Mouse (Mus musculus): ENCODE results near the gene Bcr. TPM values are rescaled to one million over a fixed set of nuclear protein-coding genes. Genes with fewer than 3 reads are reported as not detected.
"Not testable (repeated sequence)": the region's sequence is repeated elsewhere in the genome, so short reads cannot be mapped to it uniquely, and the experiment has no call there.

The Bcr gene
- polyA plus RNA-seq, 1 experiment from 2014 or later: 15.7 TPM

- Histone ChIP-seq H3K9ac (replicated peaks) (peak within 1 kb of the TSS; percentile 48), H3K4me2 (replicated peaks) (peak within 1 kb of the TSS; percentile 74), H3K27ac (replicated peaks) (peak within 1 kb of the TSS; percentile 60), H3K4me3 (peak within 1 kb of the TSS; percentile 43), H3K27me3 (no peaks in the 10 kb centered on the region), H3K4me1 (peaks cover 30% of the 10 kb centered on the region), H3K36me3 (no peaks in the 10 kb centered on the region), H3K9me3 (no peaks in the 10 kb centered on the region)
- WGBS: under 1% methylated on average over 36 of the region's 36 CpGs
- ATAC-seq (replicated peaks): peak; percentile 92
These were observed 23.5 kb upstream of the Bcr start, which contains the start of gene Rab36 for GRCm38 (mm10) chr10:75036883-75037379. Gene Rab36 (plus strand): TSS chr10:75037058.

GRCm38 (mm10) chr10:75042060-75042459 is 18.3 kb upstream of the Bcr start:
- 13% methylated on average over 1 of the region's 1 CpGs for WGBS

GRCm38 (mm10) chr10:75044459-75044858 is 15.9 kb upstream of the Bcr start:
- 46% methylated on average over 7 of the region's 7 CpGs for WGBS
- H3K4me1 ChIP-seq: no peaks in the 10 kb centered on the region
- no peaks in the 10 kb centered on the region for H3K27me3 ChIP-seq
- no peak overlapping the region for H3K27ac ChIP-seq (replicated peaks)
- no peaks in the 10 kb centered on the region for H3K9me3 ChIP-seq
- H3K4me3 ChIP-seq: no peak overlapping the region
- H3K36me3 ChIP-seq: no peaks in the 10 kb centered on the region
- no peak overlapping the region for H3K4me2 ChIP-seq (replicated peaks)
- ATAC-seq (replicated peaks): no peak
- no peak overlapping the region for H3K9ac ChIP-seq (replicated peaks)

More at GRCm38 (mm10) chr10:75042060-75042459, 18.3 kb upstream of the Bcr start:
- not testable (repeated sequence) for H3K4me2 ChIP-seq (replicated peaks); H3K27ac ChIP-seq (replicated peaks); H3K9ac ChIP-seq (replicated peaks); H3K9me3 ChIP-seq; ATAC-seq (replicated peaks); H3K4me1 ChIP-seq; H3K4me3 ChIP-seq; H3K36me3 ChIP-seq; H3K27me3 ChIP-seq

GRCm38 (mm10) chr10:75045831-75046230 is 14.6 kb upstream of the Bcr start:
- 92% methylated on average over 15 of the region's 15 CpGs for WGBS
- no peak overlapping the region for H3K27ac ChIP-seq (replicated peaks)
- H3K27me3 ChIP-seq: no peaks in the 10 kb centered on the region
- no peaks in the 10 kb centered on the region for H3K4me1 ChIP-seq
- ATAC-seq (replicated peaks): no peak
- H3K4me3 ChIP-seq: no peak overlapping the region
- no peak overlapping the region for H3K4me2 ChIP-seq (replicated peaks)
- H3K36me3 ChIP-seq: no peaks in the 10 kb centered on the region
- no peak overlapping the region for H3K9ac ChIP-seq (replicated peaks)
- no peaks in the 10 kb centered on the region for H3K9me3 ChIP-seq

- Histone ChIP-seq H3K9ac (replicated peaks) (no peak overlapping the region), H3K9me3 (no peaks in the 10 kb centered on the region), H3K27ac (replicated peaks) (no peak overlapping the region), H3K27me3 (no peaks in the 10 kb centered on the region), H3K36me3 (no peaks in the 10 kb centered on the region), H3K4me3 (no peak overlapping the region), H3K4me1 (no peaks in the 10 kb centered on the region), H3K4me2 (replicated peaks) (no peak overlapping the region)
- ATAC-seq (replicated peaks): no peak
- 92% methylated on average over 7 of the region's 7 CpGs for WGBS
These were observed 11.7 kb upstream of the Bcr start for GRCm38 (mm10) chr10:75048711-75049110.

GRCm38 (mm10) chr10:75051364-75052074 is 8.9 kb upstream of the Bcr start:
- no peaks in the 10 kb centered on the region for H3K36me3 ChIP-seq
- WGBS: 92% methylated on average over 21 of the region's 21 CpGs
- H3K4me1 ChIP-seq: peaks cover 5% of the 10 kb centered on the region
- no peaks in the 10 kb centered on the region for H3K9me3 ChIP-seq
- no peaks in the 10 kb centered on the region for H3K27me3 ChIP-seq
- no peak for ATAC-seq (replicated peaks)
- no peak overlapping the region for H3K9ac ChIP-seq (replicated peaks)
- H3K4me2 ChIP-seq (replicated peaks): no peak overlapping the region
- no peak overlapping the region for H3K4me3 ChIP-seq
- no peak overlapping the region for H3K27ac ChIP-seq (replicated peaks)

- WGBS: 87% methylated on average over 8 of the region's 8 CpGs
- ATAC-seq (replicated peaks): no peak
- Histone ChIP-seq H3K27me3 (no peaks in the 10 kb centered on the region), H3K36me3 (no peaks in the 10 kb centered on the region), H3K4me2 (replicated peaks) (no peak overlapping the region), H3K27ac (replicated peaks) (no peak overlapping the region), H3K9ac (replicated peaks) (no peak overlapping the region), H3K4me1 (peaks cover 6% of the 10 kb centered on the region), H3K9me3 (no peaks in the 10 kb centered on the region), H3K4me3 (no peak overlapping the region)
These were observed 7.5 kb upstream of the Bcr start for GRCm38 (mm10) chr10:75052902-75053301.

- Histone ChIP-seq H3K4me2 (replicated peaks) (no peak overlapping the region), H3K27me3 (no peaks in the 10 kb centered on the region), H3K9ac (replicated peaks) (no peak overlapping the region), H3K4me3 (no peak overlapping the region), H3K27ac (replicated peaks) (no peak overlapping the region), H3K4me1 (peaks cover 7% of the 10 kb centered on the region), H3K36me3 (no peaks in the 10 kb centered on the region), H3K9me3 (no peaks in the 10 kb centered on the region)
- no peak for ATAC-seq (replicated peaks)
- 87% methylated on average over 4 of the region's 4 CpGs for WGBS
These were observed 6.7 kb upstream of the Bcr start for GRCm38 (mm10) chr10:75053655-75054054.

- ATAC-seq (replicated peaks): no peak
- Histone ChIP-seq H3K36me3 (no peaks in the 10 kb centered on the region), H3K9ac (replicated peaks) (no peak overlapping the region), H3K4me3 (no peak overlapping the region), H3K27ac (replicated peaks) (no peak overlapping the region), H3K9me3 (no peaks in the 10 kb centered on the region), H3K27me3 (no peaks in the 10 kb centered on the region), H3K4me1 (peaks cover 10% of the 10 kb centered on the region), H3K4me2 (replicated peaks) (no peak overlapping the region)
- 79% methylated on average over 6 of the region's 6 CpGs for WGBS
These were observed 6.3 kb upstream of the Bcr start for GRCm38 (mm10) chr10:75054125-75054524.

- H3K9me3 ChIP-seq: no peaks in the 10 kb centered on the region
- H3K4me2 ChIP-seq (replicated peaks): no peak overlapping the region
- no peaks in the 10 kb centered on the region for H3K36me3 ChIP-seq
- H3K4me3 ChIP-seq: no peak overlapping the region
- no peaks in the 10 kb centered on the region for H3K27me3 ChIP-seq
- no peak overlapping the region for H3K9ac ChIP-seq (replicated peaks)
- H3K27ac ChIP-seq (replicated peaks): no peak overlapping the region
- H3K4me1 ChIP-seq: peaks cover 20% of the 10 kb centered on the region
- no peak for ATAC-seq (replicated peaks)
- 79% methylated on average over 5 of the region's 5 CpGs for WGBS
These were observed 4.7 kb upstream of the Bcr start for GRCm38 (mm10) chr10:75055672-75056071.

- Histone ChIP-seq H3K9ac (replicated peaks) (no peak overlapping the region), H3K4me3 (no peak overlapping the region), H3K27me3 (no peaks in the 10 kb centered on the region), H3K36me3 (no peaks in the 10 kb centered on the region), H3K4me1 (peaks cover 22% of the 10 kb centered on the region), H3K4me2 (replicated peaks) (no peak overlapping the region), H3K9me3 (no peaks in the 10 kb centered on the region), H3K27ac (replicated peaks) (no peak overlapping the region)
- 4% methylated on average over 4 of the region's 4 CpGs for WGBS
- no peak for ATAC-seq (replicated peaks)
These were observed 4.1 kb upstream of the Bcr start for GRCm38 (mm10) chr10:75056255-75056654.

- 80% methylated on average over 8 of the region's 8 CpGs for WGBS
- no peaks in the 10 kb centered on the region for H3K27me3 ChIP-seq
- peaks cover 43% of the 10 kb centered on the region for H3K4me1 ChIP-seq
These were observed 2.1 kb upstream of the Bcr start for GRCm38 (mm10) chr10:75058336-75058735.

More at GRCm38 (mm10) chr10:75058336-75058735, 2.1 kb upstream of the Bcr start:
- Histone ChIP-seq H3K36me3 (no peaks in the 10 kb centered on the region), H3K27ac (replicated peaks) (no peak overlapping the region), H3K9me3 (no peaks in the 10 kb centered on the region), H3K4me2 (replicated peaks) (no peak overlapping the region), H3K4me3 (no peak overlapping the region), H3K9ac (replicated peaks) (no peak overlapping the region)
- no peak for ATAC-seq (replicated peaks)

Measured in forebrain, embryonic 15.5 days (tissue).